Mouse (Mus musculus): Measurements from ENCODE around the gene Gm266.

Gene Gm266

DNA sequence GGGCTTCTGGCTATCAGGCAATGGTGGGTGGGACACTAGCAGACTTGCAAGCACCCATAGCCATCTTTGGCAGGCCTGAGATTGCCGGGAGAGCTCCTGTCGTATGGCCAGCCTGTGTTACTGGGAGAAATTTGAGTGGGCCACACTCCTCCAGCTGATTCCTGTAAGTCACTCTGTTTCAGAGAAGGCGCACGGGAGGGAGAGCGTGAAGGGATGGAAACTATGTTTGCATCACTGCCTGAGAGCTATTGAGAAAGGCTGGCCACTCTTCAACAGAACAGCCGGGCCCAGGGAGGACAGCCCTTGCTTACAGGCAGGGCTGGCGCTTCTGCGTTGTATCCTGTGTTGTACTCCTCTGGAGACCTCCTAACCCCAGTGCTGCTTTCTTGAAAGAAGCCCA is 49.0 kb downstream of the Gm266 start:
- no peak for DNase-seq (ENCODE audit: low read depth, low spot score)

GRCm38 (mm10) chr12:111436170-111436569 is 49.5 kb downstream of the Gm266 start:
- DNase-seq (ENCODE audit: low read depth, low spot score): no peak

GRCm38 (mm10) chr12:111434745-111435327 is 50.8 kb downstream of the Gm266 start:
- DNase-seq (ENCODE audit: low read depth, low spot score): no peak

All from retina, postnatal 7 days (tissue).